Mouse (Mus musculus) liver, embryonic 11.5 days (tissue): ENCODE measurements around the gene Pwp1. TPM values are rescaled to one million over a fixed set of nuclear protein-coding genes. Genes with fewer than 3 reads are reported as not detected.

Experiments used
- ATAC-seq: fragments of 200-750 bp; cut with Nextera tagmentation; replicated peaks from 2 replicates; pipeline ENCODE4 v1.8.0; 2017; ENCODE audit warnings: moderate number of reproducible peaks, mild to moderate bottlenecking, moderate TSS enrichment, moderate library complexity; ENCODE audit not compliant: low FRiP score
- DNase-seq: peaks from one replicate; pipeline ENCODE4 v3.0.0-alpha.2; 2017; ENCODE audit warnings: low spot score
- H3K27ac ChIP-seq: fragments of 300-500 bp; sonication (generic); 2 replicates; pipeline ENCODE4 v1.5.1; 2014; ENCODE audit warnings: mild to moderate bottlenecking, low read depth, low read length, control low read depth
- H3K27me3 ChIP-seq: fragments of 300-500 bp; sonication (generic); replicated peaks from 2 replicates; pipeline ENCODE4 v1.6.1; 2014; ENCODE audit warnings: low read length, mixed read lengths; ENCODE audit not compliant: control insufficient read depth, insufficient read depth
- H3K36me3 ChIP-seq: fragments of 300-500 bp; sonication (generic); 2 replicates; pipeline ENCODE4 v1.6.1; 2014; ENCODE audit warnings: mild to moderate bottlenecking, low read length, moderate library complexity, mixed read lengths; ENCODE audit not compliant: control insufficient read depth, insufficient read depth
- H3K4me1 ChIP-seq: fragments of 300-500 bp; sonication (generic); replicated peaks from 2 replicates; pipeline ENCODE4 v1.6.1; 2014; ENCODE audit warnings: low read length, mixed read lengths; ENCODE audit not compliant: control insufficient read depth, insufficient read depth
- H3K4me2 ChIP-seq: fragments of 300-500 bp; sonication (generic); 2 replicates; pipeline ENCODE4 v1.6.1; 2014; ENCODE audit warnings: mild to moderate bottlenecking, control low read depth, moderate library complexity
- H3K4me3 ChIP-seq: fragments of 300-500 bp; sonication (generic); 2 replicates; pipeline ENCODE4 v1.5.1; 2014; ENCODE audit warnings: low read depth, low read length, control low read depth
- H3K9ac ChIP-seq: fragments of 300-500 bp; sonication (generic); 2 replicates; pipeline ENCODE4 v1.6.1; 2014; ENCODE audit warnings: low read depth, low read length, control low read depth
- H3K9me3 ChIP-seq: fragments of 300-500 bp; sonication (generic); 2 replicates; pipeline ENCODE4 v1.6.1; 2016; ENCODE audit warnings: low read length, inconsistent platforms, mixed read lengths; ENCODE audit not compliant: control insufficient read depth
- WGBS: fragments of 180-500 bp; shearing (Covaris S2); extraction: QIAGEN DNeasy Blood & Tissue Kit; methylation state at CpG from one replicate; pipeline ENCODE4 v1.1.7; 2014; 5-methylcytosine and 5-hydroxymethylcytosine counted together
- polyA plus RNA-seq: library from polyadenylated mRNA; unstranded; fragments of >200 nt; fragmentation: Nextera tagmentation; extraction: Ambion mirVana; gene quantifications from 2 replicates; pipeline ENCODE4 v1.2.1, GENCODE M21; 2014

Pwp1 gene
- polyA plus RNA-seq, 1 experiment from 2014 or later: 87.8 TPM

- WGBS: 92% methylated on average over 6 of the region's 6 CpGs
- peaks cover 41% of the 10 kb centered on the region for H3K36me3 ChIP-seq
- ATAC-seq (no peak), DNase-seq (no peak)
- no peak overlapping the region for H3K4me3 ChIP-seq
- no peaks in the 10 kb centered on the region for H3K4me1 ChIP-seq
- H3K9me3 ChIP-seq: no peaks in the 10 kb centered on the region
- H3K27ac ChIP-seq: no peak overlapping the region
- no peaks in the 10 kb centered on the region for H3K27me3 ChIP-seq
- no peak overlapping the region for H3K9ac ChIP-seq
- no peak overlapping the region for H3K4me2 ChIP-seq
These were observed 107.1 kb downstream of the Pwp1 start for GRCm38 (mm10) chr10:85936280-85936965.

Other genes starting within 250 kb of the Pwp1 start
- gene Prdm4, start 87.6 kb downstream of the Pwp1 start, polyA plus RNA-seq: 16.4 and 17.9 TPM in 2 replicates
- 0.17 TPM in 1 of 2 replicates, not detected in the other for gene Ascl4, start 98.2 kb downstream of the Pwp1 start, polyA plus RNA-seq
- gene Rtcb, start 128.3 kb downstream of the Pwp1 start, polyA plus RNA-seq: 161 and 175 TPM in 2 replicates
- not detected in 2 replicates for gene Bpifc, start 182.4 kb downstream of the Pwp1 start, polyA plus RNA-seq
- 52.2 and 56.3 TPM in 2 replicates for gene Fbxo7, start 192.5 kb downstream of the Pwp1 start, polyA plus RNA-seq